Mouse (Mus musculus): ENCODE data around the gene Adcy1. TPM values are rescaled to one million over a fixed set of nuclear protein-coding genes. Genes with fewer than 3 reads are reported as not detected.

Gene Adcy1
- polyA plus RNA-seq, 1 experiment from 2014 or later, result 0.40 TPM

DNA sequence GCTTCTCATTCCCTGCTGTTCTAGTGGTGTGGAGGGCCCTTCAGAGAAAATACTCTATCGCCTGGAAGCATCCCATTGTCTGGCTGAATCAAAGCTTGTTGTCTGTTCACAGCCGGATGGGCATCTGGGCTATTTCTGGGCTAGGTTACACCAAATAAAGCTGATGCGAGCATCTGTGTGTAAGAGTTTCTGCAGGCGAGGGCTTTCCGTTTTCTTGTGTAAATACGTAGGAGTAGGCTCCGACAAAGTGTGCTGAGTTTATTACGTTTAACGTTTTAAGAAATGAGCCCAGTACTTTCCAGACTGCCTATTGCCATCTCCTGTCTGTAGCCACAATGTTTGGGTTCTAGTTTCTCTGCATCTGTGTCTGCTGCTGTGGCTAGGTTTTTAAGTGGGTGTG, 51.0 kb downstream of the Adcy1 start:
- Histone ChIP-seq H3K9me3 (ENCODE audit: control insufficient read depth) (no peaks in the 10 kb centered on the region), H3K36me3 (ENCODE audit: control insufficient read depth, insufficient read depth) (no peaks in the 10 kb centered on the region), H3K4me2 (replicated peaks; ENCODE audit: low read depth) (no peak overlapping the region), H3K4me1 (replicated peaks; ENCODE audit: control insufficient read depth, insufficient read depth, low read length) (no peaks in the 10 kb centered on the region), H3K9ac (ENCODE audit: low read depth, low read length) (no peak overlapping the region), H3K27me3 (replicated peaks; ENCODE audit: control insufficient read depth, insufficient read depth, low read length) (no peaks in the 10 kb centered on the region), H3K4me3 (ENCODE audit: low read depth, low read length) (no peak overlapping the region), H3K27ac (ENCODE audit: low read depth, low read length) (no peak overlapping the region)
- no peak for ATAC-seq
- WGBS, result 46% methylated on average over 9 of the region's 9 CpGs
- TF ChIP-seq CTCF (IDR thresholded peaks at IDR 0.05; ENCODE audit: low read depth), result no peak

DNA sequence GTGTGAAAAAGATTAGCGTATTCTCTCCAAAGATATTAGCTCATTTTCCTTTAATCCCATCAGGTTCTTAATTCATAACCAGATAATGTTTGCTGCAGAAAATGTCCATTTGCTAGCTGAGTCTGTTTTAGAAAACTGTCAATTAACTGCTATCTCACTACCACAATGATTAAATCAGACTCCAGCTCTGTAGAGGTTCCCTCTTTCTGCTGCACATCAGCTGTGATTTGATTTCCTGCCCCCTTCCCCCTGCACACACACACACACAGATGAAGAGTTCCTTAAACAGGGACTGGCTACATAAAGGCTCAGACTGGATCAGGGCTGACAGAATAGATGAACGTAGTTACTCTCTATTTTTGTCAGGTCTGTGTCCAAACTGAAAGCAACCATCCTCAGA, 53.4 kb downstream of the Adcy1 start:
- 84% methylated on average over 2 of the region's 2 CpGs for WGBS
- no peak for ATAC-seq
- no peaks in the 10 kb centered on the region for H3K36me3 ChIP-seq (ENCODE audit: control insufficient read depth, insufficient read depth)
- no peaks in the 10 kb centered on the region for H3K9me3 ChIP-seq (ENCODE audit: control insufficient read depth)
- no peak overlapping the region for H3K9ac ChIP-seq (ENCODE audit: low read depth, low read length)
- no peaks in the 10 kb centered on the region for H3K27me3 ChIP-seq (replicated peaks; ENCODE audit: control insufficient read depth, insufficient read depth, low read length)
- H3K4me2 ChIP-seq (replicated peaks; ENCODE audit: low read depth), result no peak overlapping the region
- no peak overlapping the region for H3K4me3 ChIP-seq (ENCODE audit: low read depth, low read length)
- no peak overlapping the region for H3K27ac ChIP-seq (ENCODE audit: low read depth, low read length)
- TF ChIP-seq CTCF (IDR thresholded peaks at IDR 0.05; ENCODE audit: low read depth), result no peak
- no peaks in the 10 kb centered on the region for H3K4me1 ChIP-seq (replicated peaks; ENCODE audit: control insufficient read depth, insufficient read depth, low read length)

DNA sequence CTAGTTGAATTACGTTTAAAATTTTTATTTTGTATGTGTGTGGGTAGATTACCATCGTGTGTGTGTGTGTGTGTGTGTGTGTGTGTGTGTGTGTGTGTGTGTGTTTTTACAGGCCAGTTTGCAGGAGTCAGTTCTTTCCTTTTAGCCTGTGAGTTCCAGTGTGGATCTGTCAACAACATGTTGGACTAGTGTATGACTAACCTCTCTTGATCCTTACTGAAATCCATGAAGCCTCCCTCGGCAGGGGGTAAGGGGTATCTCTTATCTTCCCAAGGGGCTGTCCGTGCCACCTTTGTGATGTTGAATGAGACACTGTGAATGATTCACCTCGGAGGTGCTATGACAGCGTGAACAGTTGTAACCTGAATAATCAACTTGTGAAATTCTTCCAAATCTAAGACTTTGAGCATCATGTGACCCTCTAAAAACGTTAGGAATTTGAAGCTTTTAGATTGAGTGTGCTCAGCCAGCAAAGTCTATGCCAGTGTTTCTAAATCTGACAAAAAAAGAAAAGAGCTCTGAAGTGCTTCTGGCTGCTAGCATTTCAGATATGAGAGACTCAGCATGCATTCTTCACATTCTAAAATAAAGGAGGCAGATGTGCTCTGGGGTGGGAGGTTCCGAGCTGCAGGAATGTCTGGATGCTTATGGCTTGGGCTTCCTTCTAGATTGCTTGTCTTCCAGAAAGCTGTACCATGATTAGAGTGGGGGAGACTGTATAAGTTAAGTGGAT, 66.2 kb downstream of the Adcy1 start:
- 47% methylated on average over 8 of the region's 8 CpGs for WGBS
- no peak for ATAC-seq

DNA sequence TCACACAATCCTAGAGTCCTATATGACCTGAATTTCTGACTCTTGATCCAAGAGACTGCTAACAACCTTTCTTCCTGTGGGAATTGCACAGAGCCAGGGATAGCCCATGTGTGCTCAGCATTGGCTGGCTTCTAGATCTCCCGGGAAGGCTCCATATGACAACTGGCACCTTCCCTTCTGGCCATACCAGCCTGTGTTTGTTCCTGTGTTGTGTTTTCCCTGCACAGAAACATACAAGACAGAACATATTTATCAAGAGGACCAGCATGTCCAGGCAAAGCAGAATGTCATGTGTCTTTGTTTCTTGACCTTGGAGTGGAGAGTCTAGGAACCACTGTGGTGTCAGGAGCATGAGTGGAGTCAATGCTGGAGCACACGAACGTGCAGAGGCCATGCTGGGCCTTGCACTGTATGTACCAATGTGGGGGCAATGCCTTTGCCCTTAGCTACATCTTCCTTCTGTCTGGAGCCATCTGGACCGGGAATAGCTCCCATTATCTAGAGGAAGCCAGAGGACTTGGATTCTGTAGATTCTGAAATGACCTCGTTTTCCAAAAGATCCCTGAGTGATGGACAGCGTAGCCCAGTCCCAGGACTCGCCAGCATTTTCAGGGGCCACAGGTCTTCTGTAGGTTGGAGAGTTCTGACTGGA, 69.6 kb downstream of the Adcy1 start:
- H3K9ac ChIP-seq (ENCODE audit: low read depth, low read length), result no peak overlapping the region
- no peak overlapping the region for H3K4me2 ChIP-seq (replicated peaks; ENCODE audit: low read depth)
- H3K4me3 ChIP-seq (ENCODE audit: low read depth, low read length), result no peak overlapping the region
- H3K4me1 ChIP-seq (replicated peaks; ENCODE audit: control insufficient read depth, insufficient read depth, low read length), result no peaks in the 10 kb centered on the region
- H3K27ac ChIP-seq (ENCODE audit: low read depth, low read length), result no peak overlapping the region
- 94% methylated on average over 7 of the region's 7 CpGs for WGBS
- no peak for ATAC-seq
- no peaks in the 10 kb centered on the region for H3K27me3 ChIP-seq (replicated peaks; ENCODE audit: control insufficient read depth, insufficient read depth, low read length)
- no peaks in the 10 kb centered on the region for H3K9me3 ChIP-seq (ENCODE audit: control insufficient read depth)
- no peak for TF ChIP-seq CTCF (IDR thresholded peaks at IDR 0.05; ENCODE audit: low read depth)
- H3K36me3 ChIP-seq (ENCODE audit: control insufficient read depth, insufficient read depth), result no peaks in the 10 kb centered on the region

More for the DNA sequence above, 66.2 kb downstream of the Adcy1 start:
- Histone ChIP-seq H3K4me1 (replicated peaks; ENCODE audit: control insufficient read depth, insufficient read depth, low read length) (no peaks in the 10 kb centered on the region), H3K9me3 (ENCODE audit: control insufficient read depth) (no peaks in the 10 kb centered on the region), H3K4me3 (ENCODE audit: low read depth, low read length) (no peak overlapping the region), H3K36me3 (ENCODE audit: control insufficient read depth, insufficient read depth) (no peaks in the 10 kb centered on the region), H3K9ac (ENCODE audit: low read depth, low read length) (no peak overlapping the region), H3K27me3 (replicated peaks; ENCODE audit: control insufficient read depth, insufficient read depth, low read length) (no peaks in the 10 kb centered on the region), H3K4me2 (replicated peaks; ENCODE audit: low read depth) (no peak overlapping the region), H3K27ac (ENCODE audit: low read depth, low read length) (no peak overlapping the region)
- no peak for TF ChIP-seq CTCF (IDR thresholded peaks at IDR 0.05; ENCODE audit: low read depth)

DNA sequence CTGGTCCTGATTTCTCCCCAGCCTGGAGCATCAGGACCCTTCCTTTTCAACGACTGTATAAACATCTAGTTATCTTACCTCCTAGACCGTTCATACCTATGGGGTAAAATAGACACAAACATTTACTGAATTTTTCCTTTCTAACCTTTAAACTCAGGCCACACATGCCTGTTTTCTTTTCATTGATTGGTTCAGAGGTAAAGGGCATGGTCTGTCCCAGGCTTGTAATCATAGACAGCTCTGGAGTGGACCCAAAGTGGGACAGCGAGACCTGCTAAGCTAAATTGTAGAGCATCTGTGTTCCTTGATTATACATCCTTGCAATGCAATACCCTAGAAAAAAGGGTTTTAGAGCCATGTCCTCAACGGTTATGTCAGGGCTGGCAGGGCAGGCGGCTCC, 70.4 kb downstream of the Adcy1 start:
- Histone ChIP-seq H3K4me2 (replicated peaks; ENCODE audit: low read depth) (no peak overlapping the region), H3K9me3 (ENCODE audit: control insufficient read depth) (no peaks in the 10 kb centered on the region), H3K27me3 (replicated peaks; ENCODE audit: control insufficient read depth, insufficient read depth, low read length) (no peaks in the 10 kb centered on the region), H3K9ac (ENCODE audit: low read depth, low read length) (no peak overlapping the region), H3K4me1 (replicated peaks; ENCODE audit: control insufficient read depth, insufficient read depth, low read length) (no peaks in the 10 kb centered on the region), H3K36me3 (ENCODE audit: control insufficient read depth, insufficient read depth) (no peaks in the 10 kb centered on the region), H3K27ac (ENCODE audit: low read depth, low read length) (no peak overlapping the region), H3K4me3 (ENCODE audit: low read depth, low read length) (no peak overlapping the region)
- no peak for TF ChIP-seq CTCF (IDR thresholded peaks at IDR 0.05; ENCODE audit: low read depth)
- WGBS, result 81% methylated on average over 5 of the region's 5 CpGs
- no peak for ATAC-seq

DNA sequence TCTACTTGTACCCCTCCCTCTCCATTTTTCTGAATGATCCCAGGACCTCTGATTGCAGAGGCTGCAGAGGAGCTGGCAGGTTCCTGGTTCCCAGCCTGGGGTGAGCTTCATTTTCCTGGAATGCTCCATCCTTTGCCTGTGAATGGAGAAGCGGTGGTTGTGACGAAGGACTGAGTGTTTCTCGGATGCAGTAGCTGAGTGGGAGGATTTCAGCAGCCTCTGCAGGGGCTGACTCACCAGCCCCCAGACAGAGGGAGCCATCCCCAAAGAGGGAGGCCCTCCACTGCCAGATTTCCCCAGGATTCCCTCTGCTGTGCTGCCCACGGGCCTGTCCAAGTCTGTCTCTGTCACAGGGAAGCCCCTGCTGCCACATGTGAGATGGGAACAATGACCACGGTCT, 71.0 kb downstream of the Adcy1 start:
- H3K4me2 ChIP-seq (replicated peaks; ENCODE audit: low read depth), result no peak overlapping the region
- H3K36me3 ChIP-seq (ENCODE audit: control insufficient read depth, insufficient read depth), result no peaks in the 10 kb centered on the region
- no peak overlapping the region for H3K4me3 ChIP-seq (ENCODE audit: low read depth, low read length)
- WGBS, result 89% methylated on average over 5 of the region's 5 CpGs
- H3K27me3 ChIP-seq (replicated peaks; ENCODE audit: control insufficient read depth, insufficient read depth, low read length), result no peaks in the 10 kb centered on the region
- H3K9ac ChIP-seq (ENCODE audit: low read depth, low read length), result no peak overlapping the region
- H3K4me1 ChIP-seq (replicated peaks; ENCODE audit: control insufficient read depth, insufficient read depth, low read length), result no peaks in the 10 kb centered on the region
- H3K9me3 ChIP-seq (ENCODE audit: control insufficient read depth), result no peaks in the 10 kb centered on the region
- no peak for ATAC-seq
- TF ChIP-seq CTCF (IDR thresholded peaks at IDR 0.05; ENCODE audit: low read depth), result no peak
- no peak overlapping the region for H3K27ac ChIP-seq (ENCODE audit: low read depth, low read length)
